Mouse (Mus musculus): Measurements from ENCODE around the gene Tspan18. TPM values are rescaled to one million over a fixed set of nuclear protein-coding genes. Genes with fewer than 3 reads are reported as not detected.

Gene Tspan18
- polyA plus RNA-seq, 1 experiment from 2014 or later, result 44.8 TPM

DNA sequence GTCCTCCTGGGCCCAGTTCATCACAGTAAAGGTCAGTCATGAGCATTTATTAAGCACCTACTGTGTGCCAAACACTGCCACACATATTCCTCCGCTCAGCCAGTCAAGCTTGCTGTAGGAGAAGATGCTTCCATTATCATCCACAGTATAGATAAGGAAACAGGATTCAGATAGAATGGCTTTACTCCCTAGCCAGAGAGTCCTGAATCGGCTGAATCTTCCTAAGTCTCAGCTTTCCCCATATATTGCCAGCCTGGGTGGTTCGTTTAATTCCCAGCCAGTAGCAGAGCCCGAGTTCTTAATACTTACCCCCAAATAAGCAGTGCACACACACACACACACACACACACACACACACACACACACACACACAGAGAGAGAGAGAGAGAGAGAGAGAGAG lies 47.6 kb downstream of the Tspan18 start:
- H3K27ac ChIP-seq, result no peak overlapping the region
- peaks cover 94% of the 10 kb centered on the region for H3K4me1 ChIP-seq
- H3K27me3 ChIP-seq, result no peaks in the 10 kb centered on the region
- no peak overlapping the region for H3K4me3 ChIP-seq (replicated peaks)
- no peaks in the 10 kb centered on the region for H3K9me3 ChIP-seq (replicated peaks)
- H3K36me3 ChIP-seq, result no peaks in the 10 kb centered on the region
- no peak for ATAC-seq (replicated peaks; ENCODE audit: low FRiP score)
- H3K9ac ChIP-seq, result no peak overlapping the region
- H3K4me2 ChIP-seq, result no peak overlapping the region
- 59% methylated on average over 4 of the region's 4 CpGs for WGBS

DNA sequence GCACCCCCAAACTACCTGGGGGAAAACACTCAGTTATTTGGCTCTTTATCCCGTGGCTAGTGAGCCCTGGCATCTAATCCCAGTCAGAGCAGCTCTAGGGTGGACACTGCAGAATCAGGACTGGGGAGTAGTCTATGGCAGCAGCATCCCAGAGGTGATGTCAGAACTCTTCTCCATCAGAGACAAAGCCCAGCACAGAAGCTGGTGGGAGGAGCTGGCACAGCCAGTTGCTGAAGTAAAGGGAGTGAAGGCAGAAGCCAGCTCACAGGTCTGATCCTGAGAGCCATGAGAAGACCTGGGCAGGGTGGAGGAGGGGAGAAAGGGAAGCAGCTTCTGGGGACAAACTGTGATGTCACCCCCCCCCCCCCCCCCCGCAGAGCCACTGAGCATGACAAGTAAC lies 48.0 kb downstream of the Tspan18 start:
- no peaks in the 10 kb centered on the region for H3K36me3 ChIP-seq
- H3K4me1 ChIP-seq, result peaks cover 93% of the 10 kb centered on the region
- peak overlapping the region; percentile 10; the same call in 1 of the 2 replicates for H3K27ac ChIP-seq
- no peak for ATAC-seq (replicated peaks; ENCODE audit: low FRiP score)
- no peak overlapping the region for H3K9ac ChIP-seq
- no peaks in the 10 kb centered on the region for H3K9me3 ChIP-seq (replicated peaks)
- no peak overlapping the region for H3K4me2 ChIP-seq
- H3K4me3 ChIP-seq (replicated peaks), result no peak overlapping the region
- 52% methylated on average over 1 of the region's 2 CpGs for WGBS
- H3K27me3 ChIP-seq, result no peaks in the 10 kb centered on the region

DNA sequence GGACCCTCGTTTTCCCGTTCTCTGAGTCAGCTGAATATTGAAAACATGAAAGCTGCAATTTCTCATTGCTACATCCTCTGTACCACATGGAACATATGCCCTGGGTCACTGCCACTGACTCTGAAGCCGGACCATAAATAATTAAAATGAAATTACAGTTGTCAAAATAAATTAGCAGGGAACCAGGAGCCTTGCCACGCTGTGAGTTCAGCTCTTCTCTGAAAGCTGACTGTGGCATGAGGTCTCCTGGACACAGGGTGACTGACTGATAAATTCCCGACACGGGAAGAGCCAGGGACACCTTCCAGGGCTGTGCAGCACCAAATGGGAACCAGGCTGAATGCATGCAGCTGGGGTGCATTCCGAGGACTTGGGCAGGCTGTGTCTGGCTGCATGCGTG lies 48.5 kb downstream of the Tspan18 start:
- Histone ChIP-seq H3K4me3 (replicated peaks) (no peak overlapping the region), H3K27ac (peak overlapping the region; percentile 10; the same call in 1 of the 2 replicates), H3K4me1 (peaks cover 89% of the 10 kb centered on the region), H3K9me3 (replicated peaks) (no peaks in the 10 kb centered on the region), H3K9ac (no peak overlapping the region), H3K27me3 (no peaks in the 10 kb centered on the region), H3K4me2 (no peak overlapping the region), H3K36me3 (no peaks in the 10 kb centered on the region)
- WGBS, result 47% methylated on average over 8 of the region's 8 CpGs
- ATAC-seq (replicated peaks; ENCODE audit: low FRiP score), result no peak

DNA sequence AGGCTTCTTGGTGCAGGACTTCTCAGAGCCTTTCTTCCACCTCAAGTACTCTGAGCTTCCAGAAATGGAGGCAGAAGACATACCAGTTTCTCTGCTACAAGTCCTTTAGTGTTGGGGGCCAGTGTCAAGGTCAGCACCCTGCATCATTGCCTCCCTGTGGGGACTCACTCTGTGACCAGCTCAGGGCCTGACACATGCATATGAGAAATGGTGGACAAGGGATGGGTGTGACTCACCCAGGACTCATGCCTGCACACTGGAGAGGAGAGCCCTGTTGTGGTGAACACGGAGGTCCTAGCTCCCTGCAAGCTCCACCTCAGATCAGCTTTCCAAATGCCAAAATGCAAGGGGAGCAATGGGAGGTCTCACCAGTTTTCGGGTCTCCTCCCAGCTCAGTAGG lies 49.7 kb downstream of the Tspan18 start:
- Histone ChIP-seq H3K27ac (peak overlapping the region; percentile 75), H3K9me3 (replicated peaks) (no peaks in the 10 kb centered on the region), H3K9ac (no peak overlapping the region), H3K4me1 (peaks cover 89% of the 10 kb centered on the region), H3K4me2 (no peak overlapping the region), H3K36me3 (no peaks in the 10 kb centered on the region), H3K4me3 (replicated peaks) (no peak overlapping the region), H3K27me3 (no peaks in the 10 kb centered on the region)
- no peak for ATAC-seq (replicated peaks; ENCODE audit: low FRiP score)
- 51% methylated on average over 2 of the region's 2 CpGs for WGBS

DNA sequence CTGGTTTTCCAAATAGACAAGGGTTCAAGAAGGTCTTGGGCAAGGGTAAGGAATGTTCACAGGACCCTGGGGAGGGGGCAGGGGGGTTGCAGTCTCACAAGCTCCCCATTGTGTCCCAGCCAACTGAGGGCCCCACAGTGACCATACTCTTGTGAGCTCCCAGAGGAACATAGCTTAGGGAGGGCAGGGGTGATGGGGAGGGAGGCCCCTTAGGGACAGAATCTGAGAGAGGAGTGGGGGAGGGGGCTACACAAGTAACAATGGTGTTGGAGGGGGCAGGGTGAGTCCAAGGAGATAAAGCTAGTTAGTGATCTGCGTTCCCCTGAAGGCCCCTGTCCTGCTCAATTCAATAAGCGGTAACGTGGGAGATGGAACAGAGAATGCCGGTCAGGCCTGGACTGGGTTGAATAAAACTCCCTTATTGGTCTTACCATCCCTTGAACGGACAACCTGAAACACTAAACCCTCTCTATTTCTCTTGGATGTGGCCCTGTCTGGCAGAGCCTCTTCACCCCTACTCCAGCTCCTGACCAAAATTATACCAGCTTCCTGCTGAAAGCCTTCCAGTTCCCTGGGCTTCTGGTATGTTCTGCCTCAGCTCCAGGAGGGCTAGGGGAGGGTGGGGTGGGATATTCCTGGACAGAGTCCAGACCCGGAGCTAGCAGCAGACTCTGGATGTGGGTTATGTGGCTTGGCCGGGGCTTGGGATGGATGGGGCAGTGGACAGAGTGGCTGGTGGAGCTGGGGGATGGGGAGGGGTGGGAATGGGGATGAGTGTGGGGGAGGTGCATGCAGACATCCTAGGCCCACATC lies 50.6 kb downstream of the Tspan18 start:
- H3K27me3 ChIP-seq, result no peaks in the 10 kb centered on the region
- H3K4me1 ChIP-seq, result peaks cover 89% of the 10 kb centered on the region
- no peak overlapping the region for H3K9ac ChIP-seq
- H3K4me3 ChIP-seq (replicated peaks), result no peak overlapping the region
- no peak overlapping the region for H3K4me2 ChIP-seq
- H3K36me3 ChIP-seq, result no peaks in the 10 kb centered on the region
- peak; percentile 33 for ATAC-seq (replicated peaks; ENCODE audit: low FRiP score)
- peak overlapping the region; percentile 75 for H3K27ac ChIP-seq
- WGBS, result 22% methylated on average over 7 of the region's 7 CpGs
- no peaks in the 10 kb centered on the region for H3K9me3 ChIP-seq (replicated peaks)

DNA sequence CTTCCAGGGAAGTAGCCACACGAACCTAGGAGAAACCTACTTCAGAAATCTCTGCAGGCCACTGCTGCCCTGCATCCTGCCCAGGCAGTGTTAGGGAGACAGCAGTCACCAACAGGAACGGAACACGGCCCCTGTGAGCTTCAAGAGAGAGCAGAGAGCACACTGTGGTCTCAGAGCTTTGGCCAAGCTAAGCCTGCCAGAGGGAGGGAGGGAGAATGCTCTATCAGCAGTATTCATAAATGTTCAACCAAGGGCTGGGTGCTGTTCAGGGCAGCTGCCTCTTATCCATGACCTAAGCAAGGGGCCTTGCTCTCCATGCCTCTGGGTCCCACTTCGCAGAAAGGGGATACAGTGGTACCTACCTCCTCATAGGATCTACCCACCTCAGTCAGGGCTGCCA lies 51.7 kb downstream of the Tspan18 start:
- no peak overlapping the region for H3K4me2 ChIP-seq
- no peaks in the 10 kb centered on the region for H3K36me3 ChIP-seq
- 79% methylated on average over 4 of the region's 4 CpGs for WGBS
- H3K27me3 ChIP-seq, result no peaks in the 10 kb centered on the region
- no peak for ATAC-seq (replicated peaks; ENCODE audit: low FRiP score)
- H3K9me3 ChIP-seq (replicated peaks), result no peaks in the 10 kb centered on the region
- H3K4me3 ChIP-seq (replicated peaks), result no peak overlapping the region
- peak overlapping the region; percentile 75 for H3K27ac ChIP-seq
- no peak overlapping the region for H3K9ac ChIP-seq
- peaks cover 92% of the 10 kb centered on the region for H3K4me1 ChIP-seq

DNA sequence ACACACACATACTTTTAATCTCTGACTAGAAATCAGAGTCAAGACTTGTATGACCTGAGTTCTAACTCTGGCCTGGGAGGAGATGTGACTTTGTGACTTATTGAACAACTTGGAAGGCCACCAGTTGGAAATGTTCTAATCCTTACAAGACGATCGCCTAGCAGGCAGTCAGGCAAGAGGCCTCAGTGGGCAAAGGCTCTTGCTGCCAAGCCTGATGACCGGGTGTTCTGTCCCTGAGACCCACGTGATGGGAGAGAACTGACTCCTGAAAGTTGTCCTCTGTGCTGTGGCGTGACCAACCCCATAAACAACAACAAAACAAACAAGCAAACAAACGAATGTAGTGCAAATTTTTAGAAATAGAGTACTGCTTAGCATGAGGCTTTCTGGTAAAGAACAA lies 52.8 kb downstream of the Tspan18 start:
- no peak for ATAC-seq (replicated peaks; ENCODE audit: low FRiP score)
- Histone ChIP-seq H3K27ac (no peak overlapping the region), H3K9me3 (replicated peaks) (no peaks in the 10 kb centered on the region), H3K9ac (no peak overlapping the region), H3K36me3 (no peaks in the 10 kb centered on the region), H3K4me1 (peaks cover 94% of the 10 kb centered on the region), H3K27me3 (no peaks in the 10 kb centered on the region), H3K4me3 (replicated peaks) (no peak overlapping the region), H3K4me2 (no peak overlapping the region)
- 79% methylated on average over 6 of the region's 6 CpGs for WGBS

DNA sequence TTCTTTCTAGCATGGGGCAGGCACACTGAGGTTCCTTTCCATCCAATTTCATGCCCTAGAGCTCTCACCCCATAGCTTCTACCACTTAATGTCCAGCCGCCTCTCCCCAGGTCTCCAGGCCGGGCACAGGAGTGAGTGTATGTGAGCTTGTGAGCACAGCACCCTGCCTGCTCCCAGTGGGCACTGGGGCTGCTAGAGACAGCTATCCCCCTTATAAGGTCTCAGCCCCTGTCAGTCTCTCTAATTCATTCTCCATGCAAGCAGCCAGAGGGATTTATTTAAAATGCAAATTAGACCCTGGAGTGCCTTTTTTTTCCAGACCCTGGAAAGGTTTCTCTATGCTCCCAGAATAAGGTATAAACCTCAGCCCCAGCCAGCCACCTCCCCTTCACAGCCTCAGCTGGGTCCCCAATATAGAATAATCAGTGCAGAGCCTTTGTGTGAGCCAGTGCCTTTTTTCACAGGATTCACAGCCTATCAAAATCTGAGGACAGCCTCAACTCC lies 54.1 kb downstream of the Tspan18 start:
- H3K4me2 ChIP-seq, result no peak overlapping the region
- no peak overlapping the region for H3K4me3 ChIP-seq (replicated peaks)
- H3K36me3 ChIP-seq, result no peaks in the 10 kb centered on the region
- peak overlapping the region; percentile 94; the same call in 1 of the 2 replicates for H3K27ac ChIP-seq
- H3K4me1 ChIP-seq, result peaks cover 89% of the 10 kb centered on the region
- 54% methylated on average over 2 of the region's 2 CpGs for WGBS
- H3K9me3 ChIP-seq (replicated peaks), result no peaks in the 10 kb centered on the region
- H3K27me3 ChIP-seq, result no peaks in the 10 kb centered on the region
- ATAC-seq (replicated peaks; ENCODE audit: low FRiP score), result no peak
- no peak overlapping the region for H3K9ac ChIP-seq

DNA sequence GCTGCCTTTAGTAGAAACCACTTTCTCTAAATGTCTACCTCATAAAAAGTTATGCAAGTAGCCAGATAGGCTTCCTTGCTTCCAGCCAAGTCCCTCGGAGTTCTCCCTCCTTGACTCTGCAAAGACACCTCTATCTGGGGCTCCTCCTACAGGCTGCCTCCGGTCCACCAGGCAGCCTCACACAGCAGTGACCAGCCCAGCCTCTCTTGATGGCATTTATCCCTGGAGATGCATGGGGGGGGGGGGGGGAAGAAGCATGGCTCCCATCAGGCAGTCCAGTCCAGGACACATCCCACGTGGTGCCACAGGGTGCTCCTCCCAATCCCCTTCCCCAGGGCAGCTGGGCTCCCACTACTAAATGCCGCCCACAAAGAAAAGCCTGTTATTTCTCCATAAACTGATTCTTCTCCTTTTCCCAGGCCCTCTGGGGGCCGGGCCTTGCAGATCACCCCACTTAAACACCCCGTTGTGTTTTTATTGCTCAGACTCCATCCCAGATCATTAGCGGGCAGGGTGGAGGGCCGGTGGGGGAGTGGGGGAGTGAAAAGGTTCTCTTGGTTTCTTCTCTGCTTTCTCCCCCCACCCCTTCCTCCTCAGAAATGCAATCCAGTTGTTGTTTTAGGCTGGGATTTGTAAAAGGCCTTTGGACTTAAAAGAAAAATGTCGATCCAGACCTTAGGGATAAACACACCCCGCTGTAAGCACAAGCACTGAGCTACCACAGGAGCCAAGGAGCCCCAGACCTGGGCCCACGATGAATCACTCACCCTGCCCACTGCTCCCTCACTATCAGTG lies 55.9 kb downstream of the Tspan18 start:
- peak; percentile 85 for ATAC-seq (replicated peaks; ENCODE audit: low FRiP score)
- 4% methylated on average over 11 of the region's 11 CpGs for WGBS
- Histone ChIP-seq H3K27me3 (no peaks in the 10 kb centered on the region), H3K4me2 (peak overlapping the region; percentile 38), H3K4me1 (peaks cover 88% of the 10 kb centered on the region), H3K9ac (no peak overlapping the region), H3K9me3 (replicated peaks) (no peaks in the 10 kb centered on the region), H3K36me3 (no peaks in the 10 kb centered on the region), H3K27ac (peak overlapping the region; percentile 94), H3K4me3 (replicated peaks) (no peak overlapping the region)

DNA sequence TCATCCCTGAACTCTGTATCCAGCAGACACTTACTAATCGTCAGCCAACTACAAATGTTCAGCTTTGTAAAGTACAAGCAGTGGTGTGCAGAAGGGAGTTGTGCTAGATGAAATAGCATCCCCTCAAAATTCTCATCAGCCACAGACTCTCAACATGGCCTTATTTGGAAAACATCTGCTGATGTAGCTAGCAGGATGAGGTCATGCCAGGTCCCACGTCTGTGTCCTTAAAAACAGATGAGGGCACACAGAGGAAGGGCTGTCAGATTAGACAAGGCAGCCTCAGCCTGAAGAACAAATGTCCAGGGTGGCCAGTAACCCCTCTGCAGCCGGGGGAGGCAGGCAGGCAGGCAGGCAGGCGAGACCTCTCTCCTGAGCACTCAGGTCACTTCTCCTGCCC lies 56.8 kb downstream of the Tspan18 start:
- Histone ChIP-seq H3K27ac (peak overlapping the region; percentile 94), H3K4me3 (replicated peaks) (no peak overlapping the region), H3K4me1 (peaks cover 84% of the 10 kb centered on the region), H3K4me2 (peak overlapping the region; percentile 38), H3K36me3 (no peaks in the 10 kb centered on the region), H3K9ac (no peak overlapping the region), H3K27me3 (no peaks in the 10 kb centered on the region), H3K9me3 (replicated peaks) (no peaks in the 10 kb centered on the region)
- WGBS, result 21% methylated on average over 4 of the region's 4 CpGs
- ATAC-seq (replicated peaks; ENCODE audit: low FRiP score), result peak; percentile 24

DNA sequence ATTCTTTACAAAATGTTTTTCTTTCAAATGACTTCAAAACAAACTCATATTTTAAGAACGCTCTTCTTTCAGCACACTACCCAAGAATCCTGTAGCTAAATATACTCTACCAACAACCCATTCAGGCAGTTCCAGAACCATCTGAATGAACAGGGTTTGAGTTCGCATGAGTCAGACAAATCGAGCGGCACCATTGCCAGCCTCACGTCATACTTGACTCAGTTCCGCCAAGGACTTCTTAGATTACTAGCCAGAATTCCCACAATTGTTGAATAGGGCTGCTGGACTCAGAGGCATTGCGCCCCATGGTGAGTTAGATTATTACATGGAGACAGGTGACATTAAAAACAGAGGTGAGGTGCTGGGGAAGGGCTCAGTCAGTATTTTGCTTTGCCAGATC lies 58.3 kb downstream of the Tspan18 start:
- H3K27ac ChIP-seq, result no peak overlapping the region
- WGBS, result 95% methylated on average over 7 of the region's 7 CpGs
- H3K36me3 ChIP-seq, result no peaks in the 10 kb centered on the region
- no peak overlapping the region for H3K9ac ChIP-seq
- H3K27me3 ChIP-seq, result no peaks in the 10 kb centered on the region
- no peak overlapping the region for H3K4me3 ChIP-seq (replicated peaks)
- no peaks in the 10 kb centered on the region for H3K9me3 ChIP-seq (replicated peaks)
- ATAC-seq (replicated peaks; ENCODE audit: low FRiP score), result no peak
- no peak overlapping the region for H3K4me2 ChIP-seq
- peaks cover 82% of the 10 kb centered on the region for H3K4me1 ChIP-seq

DNA sequence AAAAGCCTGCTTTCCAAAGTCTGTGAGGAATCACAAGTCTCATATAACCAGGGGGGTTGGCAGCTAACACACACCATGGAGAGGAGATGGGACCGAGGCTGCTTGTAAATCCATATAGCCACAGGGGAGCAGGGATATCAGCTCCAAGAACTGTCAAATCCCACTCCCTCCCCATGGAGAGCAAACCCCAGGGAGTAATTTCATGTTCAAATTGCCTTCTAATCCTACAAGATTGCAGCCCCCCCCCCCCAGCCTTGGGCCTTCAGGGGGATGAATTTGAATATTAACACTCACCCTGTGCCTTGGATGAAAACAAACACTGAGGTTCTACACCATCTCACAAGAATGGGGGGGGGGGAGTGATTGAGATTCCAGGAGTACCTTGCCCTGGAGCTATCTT lies 60.4 kb downstream of the Tspan18 start:
- Histone ChIP-seq H3K4me3 (replicated peaks) (no peak overlapping the region), H3K9ac (no peak overlapping the region), H3K27ac (no peak overlapping the region), H3K4me1 (peaks cover 80% of the 10 kb centered on the region), H3K4me2 (no peak overlapping the region), H3K36me3 (no peaks in the 10 kb centered on the region), H3K27me3 (no peaks in the 10 kb centered on the region), H3K9me3 (replicated peaks) (no peaks in the 10 kb centered on the region)
- 14% methylated on average over 1 of the region's 1 CpGs for WGBS
- no peak for ATAC-seq (replicated peaks; ENCODE audit: low FRiP score)
